Mouse (Mus musculus) heart, postnatal 36 days (tissue): ENCODE measurements at regions not wholly inside any gene's neighbourhood (a gene's known extent, or its start where the extent isn't known, plus 50 kb on each side); places are given as distances from the start of the nearest gene placed in this dataset.
"Not testable (repeated sequence)": the region's sequence is repeated elsewhere in the genome, so short reads cannot be mapped to it uniquely, and the experiment has no call there.

ENCODE experiments used
- DNase-seq, 2 experiments: peaks; one replicate each; pipeline ENCODE4 v3.0.0; 2021 to 2022
- intact Hi-C: fragments of 180-260 bp; cut with DNase I; formaldehyde crosslinking; loops from one replicate; pipeline ENCODE4 v1.15.1; 2025

DNA sequence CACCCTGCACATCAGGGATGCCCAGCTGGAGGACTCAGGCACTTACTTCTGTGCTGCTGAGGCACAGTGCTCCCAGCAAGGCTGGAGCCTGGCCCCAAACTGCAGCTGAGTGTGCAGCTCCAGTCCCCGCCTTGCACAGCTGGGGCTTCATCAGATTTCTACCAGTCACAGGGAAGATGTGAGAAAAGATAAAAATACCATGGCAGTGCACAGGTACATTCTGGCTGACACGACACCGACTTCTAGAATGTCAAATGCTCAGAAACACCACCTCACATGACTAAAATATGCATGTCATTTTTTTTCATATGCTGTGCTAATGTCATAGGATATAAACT is 495.7 kb upstream of the Olfr1507 start:
- DNase-seq, intact Hi-C loops: not testable (repeated sequence)

DNA sequence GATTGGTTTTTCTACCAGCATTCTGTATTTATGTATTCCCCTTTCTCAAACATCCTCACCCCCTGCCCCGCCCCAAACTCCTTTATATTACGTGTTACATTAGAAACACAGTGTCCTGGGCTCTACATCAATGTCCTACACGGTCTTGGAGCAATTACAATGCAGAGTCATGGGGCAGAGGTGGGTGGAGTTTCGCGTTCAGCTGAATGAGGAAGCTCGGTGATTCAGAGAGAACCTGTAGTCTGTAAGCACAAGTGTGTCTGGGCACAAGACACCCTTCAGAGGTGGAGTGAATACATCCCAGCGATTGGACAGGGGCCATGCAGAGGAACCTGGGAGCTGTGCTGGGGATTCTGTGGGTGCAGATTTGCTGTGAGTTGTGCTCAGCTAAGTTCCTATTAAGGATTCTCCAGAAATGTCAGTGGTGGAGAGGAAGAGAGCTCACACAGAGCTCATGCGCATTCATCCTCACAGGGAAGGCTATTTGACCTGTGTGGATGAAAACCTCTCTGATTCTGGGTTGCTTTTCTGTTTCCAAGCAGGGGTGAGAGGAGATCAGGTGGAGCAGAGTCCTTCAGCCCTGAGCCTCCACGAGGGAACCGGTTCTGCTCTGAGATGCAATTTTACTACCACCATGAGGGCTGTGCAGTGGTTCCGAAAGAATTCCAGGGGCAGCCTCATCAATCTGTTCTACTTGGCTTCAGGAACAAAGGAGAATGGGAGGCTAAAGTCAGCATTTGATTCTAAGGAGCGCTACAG is 495.2 kb upstream of the Olfr1507 start:
- intact Hi-C loops, DNase-seq: not testable (repeated sequence)

DNA sequence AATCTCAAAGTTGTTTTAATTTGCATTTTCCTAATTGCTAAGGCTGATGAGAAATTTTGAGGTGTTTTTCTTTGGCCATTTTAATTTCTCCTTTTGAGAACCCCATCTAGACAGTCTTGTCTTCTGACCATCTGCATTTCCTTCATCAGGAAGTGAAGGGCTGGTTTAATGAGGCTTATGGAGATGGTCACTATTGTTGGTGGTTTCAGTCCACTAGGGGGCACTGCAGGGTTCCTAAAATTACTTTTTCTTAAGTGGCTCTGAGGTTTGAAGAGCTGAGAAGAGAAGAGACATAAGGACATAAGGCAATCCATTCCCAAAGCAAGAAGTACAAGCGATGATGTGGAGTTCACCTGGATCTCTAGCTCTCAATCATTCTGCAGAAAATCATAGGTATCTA is 494.4 kb upstream of the Olfr1507 start:
- intact Hi-C loops, DNase-seq: not testable (repeated sequence)

DNA sequence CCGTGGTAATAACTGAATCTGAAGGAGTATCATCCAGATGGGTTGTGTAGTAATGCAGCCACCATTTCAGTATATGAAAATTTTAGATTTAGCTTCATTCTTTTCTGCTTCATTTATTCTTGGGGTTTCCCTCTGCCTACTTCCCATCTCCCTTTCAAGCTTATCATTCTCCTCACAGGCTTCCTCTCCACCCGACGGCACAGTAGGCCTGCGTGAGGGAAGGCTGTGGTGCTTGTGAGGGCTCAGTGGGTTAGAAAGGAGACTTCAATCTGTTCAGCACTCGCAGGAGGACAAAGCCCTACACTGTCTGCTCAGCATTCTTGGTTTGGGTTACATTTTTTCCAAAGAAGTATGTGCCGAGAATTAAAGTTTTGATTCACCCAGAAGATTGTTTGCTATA is 493.0 kb upstream of the Olfr1507 start:
- intact Hi-C loops = not testable (repeated sequence)

DNA sequence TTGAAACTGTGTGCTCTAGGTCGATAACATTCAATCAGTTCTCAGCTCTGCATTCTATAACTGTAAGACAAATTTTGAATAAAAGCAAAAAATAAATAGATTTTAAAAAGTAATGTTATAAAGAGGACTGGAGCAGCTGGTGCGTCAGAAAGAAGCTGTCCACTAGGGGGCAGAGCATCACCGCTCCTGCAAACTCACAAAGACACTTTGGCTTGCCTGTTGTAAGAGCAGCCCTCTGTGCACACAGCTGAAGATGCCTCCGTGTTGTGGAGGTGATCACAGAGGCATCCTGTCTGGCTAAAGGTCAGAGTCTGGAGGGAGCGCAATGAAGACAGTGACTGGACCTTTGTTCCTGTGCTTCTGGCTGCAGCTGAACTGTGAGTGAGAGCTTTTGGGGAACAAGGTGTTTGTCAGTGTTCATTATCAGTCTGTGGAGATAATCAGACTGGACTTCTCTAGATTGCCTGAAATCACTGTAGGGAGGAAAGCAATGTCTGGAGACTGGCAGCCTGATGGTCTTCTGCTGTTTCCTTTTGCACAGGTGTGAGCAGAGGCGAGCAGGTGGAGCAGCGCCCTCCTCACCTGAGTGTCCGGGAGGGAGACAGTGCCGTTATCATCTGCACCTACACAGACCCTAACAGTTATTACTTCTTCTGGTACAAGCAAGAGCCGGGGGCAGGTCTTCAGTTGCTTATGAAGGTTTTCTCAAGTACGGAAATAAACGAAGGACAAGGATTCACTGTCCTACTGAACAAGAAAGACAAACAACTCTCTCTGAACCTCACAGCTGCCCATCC is 476.9 kb upstream of the Olfr1507 start:
- intact Hi-C loops, DNase-seq: not testable (repeated sequence)

More for the DNA sequence above, 493.0 kb upstream of the Olfr1507 start:
- not testable (repeated sequence) for DNase-seq

DNA sequence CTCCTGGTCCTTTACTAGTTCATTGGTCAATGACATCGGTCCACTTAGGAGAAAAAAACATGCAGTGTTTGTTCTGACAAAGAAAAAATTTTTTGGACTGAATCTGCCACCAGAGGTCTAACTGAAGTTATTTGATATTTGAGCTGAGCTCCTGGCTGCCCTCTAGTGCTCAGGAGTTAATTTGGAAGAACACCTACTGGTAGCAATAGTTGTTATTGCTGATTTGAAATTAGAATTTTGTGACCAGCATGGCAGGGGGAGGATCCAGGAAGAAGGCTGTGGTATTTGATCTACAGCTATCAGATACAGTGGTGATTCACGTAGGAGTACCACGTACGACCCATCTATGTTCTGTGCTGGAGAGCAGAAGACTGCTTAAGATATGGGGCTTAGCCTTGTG is 466.6 kb upstream of the Olfr1507 start:
- DNase-seq, intact Hi-C loops: not testable (repeated sequence)

DNA sequence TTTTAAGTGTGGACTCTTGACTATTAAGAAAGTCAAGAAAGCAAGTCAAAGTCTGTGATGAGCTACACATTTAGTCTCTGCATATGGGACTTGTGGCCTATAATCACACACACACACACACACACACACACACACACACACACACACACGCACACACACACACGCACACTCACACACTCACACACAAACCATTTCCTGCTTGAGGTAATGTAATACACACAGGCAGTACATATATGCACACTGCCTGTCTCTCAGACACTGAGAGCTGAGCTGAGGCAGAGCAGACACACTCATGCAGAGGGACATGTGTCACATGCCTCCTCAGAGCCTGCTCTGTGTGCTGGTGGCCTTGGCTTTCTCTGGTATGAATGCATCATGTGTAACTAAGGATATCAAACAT is 461.0 kb upstream of the Olfr1507 start:
- DNase-seq, intact Hi-C loops: not testable (repeated sequence)

DNA sequence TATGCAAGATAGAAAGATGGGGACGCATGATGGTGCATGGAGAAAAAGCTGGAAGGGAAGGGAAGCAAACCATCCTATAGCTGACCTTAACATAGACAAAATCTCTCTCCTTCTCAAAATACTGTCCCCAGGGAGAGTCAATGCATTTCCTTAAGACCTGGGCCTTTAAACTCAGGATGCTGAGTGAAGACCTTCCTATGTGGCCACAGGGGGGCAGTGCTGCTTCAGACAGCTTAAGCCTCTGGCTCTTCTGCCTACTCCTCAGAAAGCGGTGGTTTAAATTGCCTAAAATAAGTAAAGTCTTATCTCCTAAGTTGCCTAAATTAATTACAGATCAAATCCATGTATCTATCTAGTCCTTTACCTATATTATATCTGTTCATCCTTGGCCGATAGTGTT is 449.4 kb upstream of the Olfr1507 start:
- intact Hi-C loops, DNase-seq: not testable (repeated sequence)

DNA sequence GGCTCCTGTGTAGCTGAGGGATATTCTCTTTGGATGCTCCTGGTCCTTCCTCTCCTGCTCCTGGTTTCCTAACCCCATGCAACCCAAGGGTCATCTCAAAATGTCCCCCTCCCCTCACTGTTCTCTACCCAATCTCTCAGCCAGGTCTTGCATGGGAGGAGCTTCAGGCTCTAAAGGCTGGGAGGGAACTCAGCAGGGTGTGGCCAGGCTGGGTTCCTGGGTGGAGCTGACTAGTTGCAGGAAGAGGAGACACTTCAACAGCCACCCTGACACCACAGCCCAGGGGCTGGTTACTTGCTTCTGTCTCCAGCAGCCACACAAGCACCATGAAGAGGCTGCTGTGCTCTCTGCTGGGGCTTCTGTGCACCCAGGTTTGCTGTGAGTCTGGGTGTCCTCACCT is 446.9 kb upstream of the Olfr1507 start:
- DNase-seq, intact Hi-C loops: not testable (repeated sequence)

DNA sequence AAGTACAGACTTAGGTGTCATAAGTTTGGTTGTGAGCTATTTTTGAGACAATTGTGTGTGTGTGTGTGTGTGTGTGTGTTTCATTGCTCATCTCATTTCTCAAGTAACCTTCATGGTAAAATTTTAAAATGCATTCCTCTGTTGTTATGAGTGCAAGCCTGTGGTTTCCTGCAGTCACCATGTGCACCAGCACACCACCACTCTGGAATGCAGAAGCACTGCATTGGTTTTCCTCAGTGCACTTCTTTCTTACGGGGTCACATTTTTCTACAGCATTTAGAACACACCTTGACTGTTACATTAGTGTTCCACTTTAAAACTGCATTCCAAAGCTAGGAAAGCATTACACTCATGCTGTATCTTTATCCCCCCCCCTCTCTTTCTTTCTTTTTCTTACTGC is 446.2 kb upstream of the Olfr1507 start:
- not testable (repeated sequence) for DNase-seq

DNA sequence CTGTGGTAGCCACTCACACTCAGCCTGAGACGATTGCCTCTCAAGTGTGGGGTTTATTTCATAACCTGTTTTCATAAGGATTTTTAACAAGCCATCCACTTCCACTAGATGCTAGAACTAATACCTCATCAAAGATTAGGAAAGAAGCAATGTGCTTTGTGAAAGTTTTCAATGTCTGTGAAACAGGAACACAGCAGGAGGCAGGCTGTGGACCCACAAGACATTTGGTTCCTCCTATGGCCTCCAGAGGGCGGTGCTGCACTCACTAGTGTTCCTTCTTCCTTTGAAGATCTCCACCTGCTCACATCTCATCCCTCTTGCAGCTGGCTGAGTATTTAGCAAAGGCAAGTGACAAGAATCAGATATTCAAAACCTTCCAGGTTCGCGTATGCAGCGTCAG is 424.6 kb upstream of the Olfr1507 start:
- DNase-seq, intact Hi-C loops: not testable (repeated sequence)

More for the DNA sequence above, 446.2 kb upstream of the Olfr1507 start:
- intact Hi-C loops = not testable (repeated sequence)

DNA sequence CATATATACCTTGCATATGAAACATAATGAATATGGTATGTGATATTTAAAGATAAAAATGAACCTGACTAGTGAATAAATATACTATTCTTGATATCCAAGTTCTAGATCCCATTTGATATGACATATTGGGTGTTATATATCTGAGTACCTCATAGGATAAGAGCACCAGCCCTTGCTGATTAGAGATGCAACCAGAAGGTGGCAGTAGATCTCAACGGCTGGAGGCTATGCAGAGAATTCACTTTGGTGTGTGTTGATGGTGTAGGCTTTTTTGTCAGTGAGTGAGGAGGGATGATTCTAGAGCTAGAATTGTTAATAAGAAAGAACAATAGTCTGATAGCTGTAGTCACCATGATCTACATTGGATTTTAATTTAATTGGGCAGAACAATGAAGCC is 418.3 kb upstream of the Olfr1507 start:
- DNase-seq, intact Hi-C loops: not testable (repeated sequence)

DNA sequence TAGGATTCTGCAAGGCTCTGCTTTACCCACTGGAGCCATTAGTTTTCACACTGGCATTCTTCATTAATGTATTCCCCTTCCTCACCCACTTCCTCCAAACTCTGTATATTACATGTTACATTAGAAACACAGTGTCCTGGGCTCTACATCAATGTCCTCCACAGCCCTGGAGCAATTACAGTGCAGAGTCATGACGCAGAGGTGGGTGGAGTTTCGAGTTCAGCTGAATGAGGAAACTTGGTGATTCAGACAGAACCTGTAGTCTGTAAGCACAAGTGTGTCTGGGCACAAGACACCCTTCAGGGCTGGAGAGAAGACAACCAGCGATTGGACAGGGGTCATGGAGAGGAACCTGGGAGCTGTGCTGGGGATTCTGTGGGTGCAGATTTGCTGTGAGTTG is 404.1 kb upstream of the Olfr1507 start:
- DNase-seq, intact Hi-C loops: not testable (repeated sequence)

DNA sequence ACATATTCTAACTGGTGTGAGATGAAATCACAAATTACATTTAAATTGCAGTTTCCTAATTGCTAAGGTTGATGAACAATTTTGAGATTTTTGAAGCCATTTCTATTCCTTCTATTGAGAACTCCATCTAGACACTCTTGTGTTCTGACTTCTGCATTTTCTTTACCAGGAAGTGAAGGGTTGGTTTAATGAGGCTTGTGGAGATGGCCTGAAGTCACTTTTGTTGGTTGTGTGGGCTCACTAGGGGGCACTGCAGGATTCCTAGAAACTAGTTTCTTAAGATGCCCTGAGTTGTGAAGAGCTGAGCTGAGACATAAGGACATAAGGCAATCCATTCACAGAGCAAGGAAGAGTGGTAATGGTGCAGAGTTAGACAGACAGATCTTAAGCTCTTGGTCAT is 402.8 kb upstream of the Olfr1507 start:
- intact Hi-C loops, DNase-seq: not testable (repeated sequence)

DNA sequence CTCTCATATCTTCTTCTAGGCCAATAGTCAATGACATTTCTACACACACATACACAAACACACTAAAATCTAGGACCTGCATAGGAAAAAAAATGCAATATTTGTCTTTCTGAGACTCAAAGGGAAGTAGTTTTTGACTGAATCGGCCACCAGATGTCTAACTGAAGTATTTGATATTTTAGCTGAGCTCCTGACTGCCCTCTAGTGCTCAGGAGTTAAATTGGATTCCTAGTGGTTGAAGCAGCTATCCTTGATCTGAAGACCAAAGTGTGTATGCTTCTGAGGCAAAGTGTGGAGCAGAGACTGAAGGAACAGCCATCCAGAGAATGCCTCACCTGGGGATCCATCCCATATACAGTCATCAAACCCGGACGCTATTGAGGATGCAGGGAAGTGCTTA is 384.4 kb upstream of the Olfr1507 start:
- intact Hi-C loops, DNase-seq: not testable (repeated sequence)

DNA sequence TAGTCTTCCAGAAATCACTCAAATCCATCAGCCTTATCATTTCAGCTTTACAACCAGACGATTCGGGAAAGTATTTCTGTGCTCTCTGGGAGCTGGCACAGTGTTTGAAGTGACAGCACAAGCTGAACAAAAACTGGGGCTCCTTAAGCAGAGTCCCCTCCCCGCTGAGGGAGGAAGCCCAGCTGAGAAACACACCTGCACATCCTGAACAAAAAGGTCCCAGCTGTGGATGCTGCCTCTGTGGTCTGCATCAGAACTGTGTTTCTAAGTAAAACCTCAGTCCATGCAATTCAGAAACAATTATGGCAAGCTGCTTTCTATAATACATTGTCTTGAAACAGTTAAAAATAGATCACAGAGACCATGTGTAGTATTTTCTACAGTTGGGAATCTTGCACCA is 368.3 kb upstream of the Olfr1507 start:
- DNase-seq, intact Hi-C loops: not testable (repeated sequence)

DNA sequence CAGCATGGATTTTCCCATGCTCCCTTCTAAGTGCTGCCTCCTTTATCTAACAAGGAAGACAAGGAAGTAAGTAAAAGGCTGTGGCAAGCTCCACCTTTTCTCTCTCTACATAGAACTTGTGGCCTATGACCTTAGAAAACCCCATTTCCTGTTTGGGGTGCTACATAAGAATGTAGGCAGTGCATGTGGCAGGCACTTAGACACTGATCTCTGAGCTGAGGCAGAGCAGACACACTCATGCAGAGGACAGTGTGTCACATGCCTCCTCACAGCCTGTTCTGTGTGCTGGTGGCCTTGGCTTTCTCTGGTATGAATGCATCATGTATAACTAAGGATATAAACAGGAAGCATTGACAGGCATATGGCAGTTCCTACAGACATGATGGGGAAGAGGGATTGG is 367.6 kb upstream of the Olfr1507 start:
- intact Hi-C loops, DNase-seq: not testable (repeated sequence)

DNA sequence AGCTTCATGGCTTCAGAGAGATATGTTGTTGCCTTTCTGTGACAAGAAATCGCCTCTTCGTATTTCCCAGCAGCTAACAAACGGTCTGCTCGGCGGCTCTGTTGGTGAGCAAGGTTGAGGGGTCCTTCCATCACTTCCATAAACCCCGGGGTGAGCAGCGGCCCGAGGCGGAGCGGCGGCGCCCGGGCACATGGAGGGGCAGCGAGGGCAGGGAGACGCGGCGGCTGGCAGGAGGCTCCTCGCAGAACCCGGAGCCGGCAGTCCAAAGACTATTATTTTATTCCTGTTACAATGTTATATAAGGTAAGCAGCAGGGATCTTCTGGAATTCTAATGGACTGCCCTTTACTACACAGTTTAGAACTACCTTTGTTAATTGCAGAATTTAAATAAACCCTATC is 366.9 kb upstream of the Olfr1507 start:
- intact Hi-C loops = not testable (repeated sequence)

DNA sequence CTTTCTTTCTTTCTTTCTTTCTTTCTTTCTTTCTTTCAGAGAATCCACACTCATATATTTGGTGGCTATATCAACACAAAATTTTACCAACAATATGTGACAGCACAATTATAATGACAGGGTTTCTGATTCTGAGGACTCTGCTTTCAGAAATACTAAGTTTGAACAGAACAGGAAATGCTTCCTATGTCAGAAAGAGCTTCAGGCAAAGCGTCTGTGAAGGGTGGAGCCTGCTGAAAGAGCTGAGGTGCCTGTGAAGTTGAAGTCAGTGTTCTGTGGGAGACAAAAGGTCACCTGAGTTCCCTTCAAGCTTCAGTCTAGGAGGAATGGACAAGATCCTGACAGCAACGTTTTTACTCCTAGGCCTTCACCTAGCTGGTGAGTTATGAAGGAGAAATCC is 359.8 kb upstream of the Olfr1507 start:
- DNase-seq, intact Hi-C loops: not testable (repeated sequence)

More for the DNA sequence above, 366.9 kb upstream of the Olfr1507 start:
- DNase-seq = not testable (repeated sequence)

DNA sequence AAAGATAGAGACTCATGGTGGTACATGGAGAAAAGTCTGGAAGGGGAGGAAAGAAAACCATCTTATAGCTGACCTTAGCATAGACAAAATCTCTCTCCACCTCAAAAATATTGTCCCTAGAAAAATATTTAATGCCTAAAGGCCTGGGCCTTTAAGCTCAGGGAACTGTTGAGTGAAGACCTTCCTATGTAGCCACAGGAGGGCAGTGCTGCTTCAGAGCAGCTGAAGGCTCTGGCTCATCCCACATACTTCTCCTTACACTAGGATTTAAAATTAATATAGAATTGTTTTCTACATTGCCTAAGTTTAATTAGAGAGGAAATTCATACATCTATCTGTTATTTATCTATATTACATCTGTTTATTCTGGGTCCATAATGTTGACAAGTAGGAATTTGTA is 358.0 kb upstream of the Olfr1507 start:
- DNase-seq, intact Hi-C loops: not testable (repeated sequence)

DNA sequence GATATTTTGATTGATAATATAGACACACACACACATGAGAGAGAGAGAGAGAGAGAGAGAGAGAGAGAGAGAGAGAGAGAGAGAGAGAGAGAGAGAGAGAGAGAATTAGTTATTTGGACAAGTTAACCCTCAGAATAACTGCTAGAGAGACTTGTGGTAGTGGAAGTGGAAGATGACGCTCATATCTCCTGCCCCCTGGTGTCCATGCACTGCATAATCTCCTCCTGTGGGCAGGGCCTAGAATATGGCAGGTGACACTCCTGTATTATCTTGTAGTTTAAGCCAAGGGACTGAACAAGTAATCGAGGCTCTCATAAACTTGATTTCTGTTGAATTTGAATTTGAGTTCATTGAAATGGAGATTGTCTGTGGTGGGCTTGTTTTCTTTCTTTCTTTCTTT is 352.4 kb upstream of the Olfr1507 start:
- intact Hi-C loops, DNase-seq: not testable (repeated sequence)

DNA sequence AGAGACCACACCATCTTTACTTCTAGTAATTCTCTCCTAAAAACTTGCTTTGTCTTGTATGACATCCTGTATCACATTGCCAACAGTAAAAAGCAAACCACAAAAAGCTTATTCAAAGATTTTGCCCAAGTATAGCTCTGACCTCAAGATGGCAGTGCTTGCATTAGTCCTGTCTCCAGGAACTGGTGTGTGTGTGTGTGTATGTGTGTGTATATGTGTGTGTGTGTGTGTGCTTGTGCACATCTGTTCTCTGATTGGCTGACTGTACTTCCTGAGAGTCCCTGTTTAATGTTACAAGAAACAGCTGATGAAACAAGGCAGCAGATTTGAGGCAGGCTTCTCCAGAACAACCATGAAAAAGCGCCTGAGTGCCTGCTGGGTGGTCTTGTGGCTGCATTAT is 328.5 kb upstream of the Olfr1507 start:
- intact Hi-C loops, DNase-seq: not testable (repeated sequence)
